Mouse (Mus musculus): ENCODE measurements around the gene Stpg3.

- TF ChIP-seq CTCF (IDR thresholded peaks at IDR 0.05; ENCODE audit: borderline replicate concordance, extremely low read depth, insufficient read depth, insufficient read length) (no peak), POLR2A (IDR thresholded peaks at IDR 0.05; ENCODE audit: borderline replicate concordance, extremely low read depth, insufficient read depth, insufficient read length, poor library complexity, severe bottlenecking) (no peak)
Measured at GRCm38 (mm10) chr2:25180973-25181890, 33.2 kb downstream of the Stpg3 start.
